Mouse (Mus musculus) heart, embryonic 16.5 days (tissue): ENCODE data around the gene Rnf181. TPM values are rescaled to one million over a fixed set of nuclear protein-coding genes. Genes with fewer than 3 reads are reported as not detected.
A peak's percentile ranks its signal among the peaks of the same experiment; 100 is the strongest.

Experiments
- ATAC-seq: fragments of 200-750 bp; cut with Nextera tagmentation; replicated peaks from 2 replicates; pipeline ENCODE4 v1.8.0; 2017; ENCODE audit warnings: moderate number of reproducible peaks; ENCODE audit not compliant: insufficient read depth, low FRiP score; ENCODE audit errors: extremely low read depth
- H3K27ac ChIP-seq: fragments of 300-500 bp; sonication (generic); 2 replicates; pipeline ENCODE4 v1.5.1; 2014; ENCODE audit warnings: mild to moderate bottlenecking, low read length, control low read depth, moderate library complexity
- H3K27me3 ChIP-seq: fragments of 300-500 bp; sonication (generic); 2 replicates; pipeline ENCODE4 v1.6.1; 2014; ENCODE audit warnings: low read length, mixed read lengths; ENCODE audit not compliant: control insufficient read depth, insufficient read depth
- H3K36me3 ChIP-seq: fragments of 300-500 bp; sonication (generic); 2 replicates; pipeline ENCODE4 v1.6.1; 2014; ENCODE audit not compliant: control insufficient read depth, insufficient read depth
- H3K4me1 ChIP-seq: fragments of 300-500 bp; sonication (generic); 2 replicates; pipeline ENCODE4 v1.6.1; 2014; ENCODE audit warnings: low read length, mixed read lengths; ENCODE audit not compliant: control insufficient read depth, insufficient read depth
- H3K4me2 ChIP-seq: fragments of 300-500 bp; sonication (generic); 2 replicates; pipeline ENCODE4 v1.6.1; 2014; ENCODE audit warnings: low read depth, mild to moderate bottlenecking, control low read depth, low read length
- H3K4me3 ChIP-seq: fragments of 300-500 bp; sonication (generic); 2 replicates; pipeline ENCODE4 v1.5.1; 2014; ENCODE audit warnings: mild to moderate bottlenecking, control low read depth, low read length
- H3K9ac ChIP-seq: fragments of 300-500 bp; sonication (generic); 2 replicates; pipeline ENCODE4 v1.6.1; 2014; ENCODE audit warnings: low read length, control low read depth
- H3K9me3 ChIP-seq: fragments of 300-500 bp; sonication (generic); replicated peaks from 2 replicates; pipeline ENCODE4 v1.6.1; 2016; ENCODE audit warnings: low read length; ENCODE audit not compliant: control insufficient read depth
- WGBS: fragments of 180-500 bp; shearing (Covaris S2); extraction: QIAGEN DNeasy Blood & Tissue Kit; methylation state at CpG from one replicate; pipeline ENCODE4 v1.1.7; 2014; 5-methylcytosine and 5-hydroxymethylcytosine counted together
- polyA plus RNA-seq: library from polyadenylated mRNA; unstranded; fragments of >200 nt; fragmentation: Nextera tagmentation; extraction: Ambion mirVana; gene quantifications from 2 replicates; pipeline ENCODE4 v1.2.1, GENCODE M21; 2015

Gene Rnf181
- polyA plus RNA-seq, 1 experiment from 2014 or later: 93.6 TPM

DNA sequence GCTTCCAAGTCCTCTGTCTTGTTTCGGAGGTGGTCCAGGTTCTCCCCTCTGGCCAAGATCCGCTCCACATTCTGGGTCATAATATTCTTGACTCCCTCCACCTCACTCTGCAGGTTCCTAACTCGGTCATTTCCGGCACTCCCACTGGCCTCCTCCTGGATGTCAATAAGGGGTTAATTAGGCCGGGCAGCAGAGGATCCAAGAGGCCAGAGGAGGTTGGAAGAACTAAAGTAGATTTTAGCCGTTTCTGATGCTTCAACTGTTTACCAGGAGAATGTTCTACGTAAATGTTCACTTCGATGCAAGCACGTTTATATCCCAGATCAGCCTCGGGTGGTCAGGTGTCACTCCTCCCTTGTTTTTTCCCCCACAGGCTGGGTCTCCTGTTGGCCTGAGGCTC, 21.5 kb upstream of the Rnf181 start:
- 69% methylated on average over 10 of the region's 10 CpGs for WGBS
- Histone ChIP-seq H3K27me3 (no peaks in the 10 kb centered on the region), H3K4me1 (peaks cover 20% of the 10 kb centered on the region), H3K36me3 (peaks cover 21% of the 10 kb centered on the region), H3K27ac (no peak overlapping the region), H3K9ac (no peak overlapping the region), H3K9me3 (no peaks in the 10 kb centered on the region), H3K4me2 (no peak overlapping the region; the same call in 1 of the 2 replicates), H3K4me3 (no peak overlapping the region)
- ATAC-seq: no peak

DNA sequence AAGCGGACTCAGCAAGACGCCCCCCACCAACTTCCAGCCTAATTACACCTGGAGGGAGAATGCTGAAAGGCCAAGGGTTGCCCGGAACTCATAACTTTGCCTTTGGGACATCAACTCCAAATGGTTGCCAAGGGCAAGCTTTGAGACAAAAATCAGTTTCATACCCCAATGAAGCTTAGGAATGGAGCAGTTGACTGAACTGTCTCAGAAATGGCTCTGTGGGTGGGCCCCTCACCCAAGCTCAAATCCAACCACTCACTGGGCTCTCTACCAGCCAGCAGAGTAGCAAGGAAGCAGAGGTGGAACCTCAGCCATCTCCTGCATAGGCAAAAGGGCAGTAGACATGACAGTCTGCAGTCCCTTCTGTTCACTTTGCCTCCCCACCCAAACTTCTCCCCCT, 21.1 kb upstream of the Rnf181 start:
- Histone ChIP-seq H3K9ac (no peak overlapping the region), H3K27ac (no peak overlapping the region), H3K9me3 (no peaks in the 10 kb centered on the region), H3K4me3 (no peak overlapping the region), H3K4me1 (peaks cover 20% of the 10 kb centered on the region), H3K4me2 (no peak overlapping the region), H3K36me3 (peaks cover 21% of the 10 kb centered on the region), H3K27me3 (no peaks in the 10 kb centered on the region)
- no peak for ATAC-seq
- 92% methylated on average over 3 of the region's 3 CpGs for WGBS

DNA sequence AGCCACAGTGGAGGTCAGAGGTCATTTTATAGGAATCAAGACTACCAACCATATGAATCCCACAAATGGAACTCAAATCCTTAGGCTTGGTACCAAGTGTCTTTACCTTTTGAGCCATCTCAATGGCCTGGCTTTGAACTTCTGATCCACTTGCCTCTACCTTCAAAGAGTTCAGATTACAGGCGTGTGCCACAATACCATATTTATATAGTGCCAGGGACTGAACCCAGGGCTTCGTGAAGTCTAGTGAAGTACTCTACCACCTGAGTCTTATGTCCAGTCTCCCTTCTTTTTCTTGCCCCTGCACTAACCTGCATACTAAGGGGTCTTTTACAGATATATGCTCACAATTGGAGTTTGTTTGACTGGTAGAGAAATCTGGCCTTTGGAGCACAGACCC, 19.8 kb upstream of the Rnf181 start:
- no peak overlapping the region for H3K9ac ChIP-seq
- peaks cover 20% of the 10 kb centered on the region for H3K4me1 ChIP-seq
- no peak overlapping the region for H3K27ac ChIP-seq
- no peak for ATAC-seq
- peaks cover 21% of the 10 kb centered on the region for H3K36me3 ChIP-seq
- H3K4me3 ChIP-seq: no peak overlapping the region
- no peak overlapping the region for H3K4me2 ChIP-seq
- 95% methylated on average over 2 of the region's 2 CpGs for WGBS
- H3K9me3 ChIP-seq: no peaks in the 10 kb centered on the region
- H3K27me3 ChIP-seq: no peaks in the 10 kb centered on the region

DNA sequence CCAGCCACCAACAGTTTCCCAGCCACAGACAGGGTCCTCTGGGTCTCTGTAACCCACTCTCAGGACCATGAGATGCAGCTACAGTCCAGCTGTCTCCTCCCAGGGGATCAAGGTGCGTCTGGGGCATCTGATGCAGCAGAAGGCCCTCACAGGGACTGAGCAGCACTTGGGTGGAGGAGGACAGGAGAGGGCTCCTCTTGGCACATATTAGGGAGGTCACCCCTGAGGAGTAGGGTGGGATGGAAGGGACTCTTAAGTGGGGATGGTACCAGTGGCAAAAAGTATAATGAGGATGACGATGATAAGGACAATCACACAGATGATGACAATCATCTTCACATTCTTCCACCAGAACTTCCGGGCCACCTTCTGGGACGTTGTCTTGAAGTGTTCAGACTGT, 18.5 kb upstream of the Rnf181 start:
- Histone ChIP-seq H3K36me3 (peaks cover 21% of the 10 kb centered on the region), H3K4me1 (peaks cover 13% of the 10 kb centered on the region), H3K9me3 (no peaks in the 10 kb centered on the region), H3K9ac (no peak overlapping the region), H3K27ac (no peak overlapping the region), H3K4me3 (no peak overlapping the region), H3K4me2 (no peak overlapping the region), H3K27me3 (no peaks in the 10 kb centered on the region)
- ATAC-seq: no peak
- 55% methylated on average over 4 of the region's 4 CpGs for WGBS

DNA sequence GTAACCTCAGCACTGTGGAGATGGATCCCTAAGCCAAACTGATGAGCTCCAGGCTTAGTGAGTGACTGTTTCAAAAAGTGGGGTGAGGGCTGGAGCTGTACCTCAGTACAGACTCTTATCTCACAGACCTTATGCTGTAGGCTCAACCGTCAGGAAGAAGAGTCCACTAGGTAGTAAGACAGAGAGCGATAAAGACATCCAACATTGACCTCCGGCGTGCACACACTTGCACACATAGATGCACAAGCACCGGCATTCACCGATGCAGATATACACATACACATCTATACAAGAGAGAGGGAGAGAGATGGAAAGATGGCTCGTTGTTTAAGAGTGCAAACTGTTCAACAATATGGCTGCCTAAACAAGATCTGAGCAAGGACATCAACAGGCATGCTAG, 17.2 kb upstream of the Rnf181 start:
- no peak for ATAC-seq

DNA sequence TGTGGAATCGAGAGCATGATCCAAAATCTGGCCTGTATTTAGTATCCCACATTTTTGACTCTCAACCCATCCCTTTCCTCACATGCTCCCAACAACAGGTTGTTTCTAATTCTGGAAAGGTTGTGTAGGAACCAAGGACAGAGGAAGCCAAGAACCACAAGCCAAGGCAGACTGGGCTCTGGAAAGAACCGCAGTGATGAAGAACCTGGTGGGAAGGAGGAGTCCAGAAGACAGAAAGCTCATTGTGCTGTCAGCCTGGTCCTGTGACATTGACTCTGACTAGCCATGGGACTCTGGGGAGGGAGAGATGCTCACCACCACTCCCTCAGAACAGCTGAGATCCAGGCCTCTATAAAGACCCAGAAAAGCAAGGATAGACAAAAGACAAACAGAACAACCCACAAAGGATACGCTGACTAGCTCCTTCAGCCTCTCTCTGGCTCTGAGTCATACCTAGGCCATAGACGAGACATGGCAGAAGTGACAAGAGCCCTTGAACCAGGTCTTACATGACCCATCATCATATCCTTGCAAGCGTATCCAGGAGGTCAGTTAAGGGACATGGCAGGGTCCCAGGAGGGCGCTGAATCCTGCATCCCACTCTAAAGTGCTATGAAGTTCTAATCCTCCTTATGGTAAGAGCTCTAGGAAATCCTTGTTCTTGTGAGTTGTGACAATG, 16.5 kb upstream of the Rnf181 start:
- Histone ChIP-seq H3K4me2 (no peak overlapping the region), H3K9ac (no peak overlapping the region), H3K27ac (no peak overlapping the region), H3K9me3 (no peaks in the 10 kb centered on the region), H3K36me3 (peaks cover 21% of the 10 kb centered on the region), H3K4me1 (peaks cover 5% of the 10 kb centered on the region; the same call in 1 of the 2 replicates), H3K4me3 (no peak overlapping the region), H3K27me3 (no peaks in the 10 kb centered on the region)
- 82% methylated on average over 6 of the region's 6 CpGs for WGBS
- no peak for ATAC-seq

More for the DNA sequence above, 17.2 kb upstream of the Rnf181 start:
- H3K4me2 ChIP-seq: no peak overlapping the region
- peaks cover 11% of the 10 kb centered on the region for H3K4me1 ChIP-seq
- no peak overlapping the region for H3K4me3 ChIP-seq
- 89% methylated on average over 7 of the region's 7 CpGs for WGBS
- peaks cover 21% of the 10 kb centered on the region for H3K36me3 ChIP-seq
- no peaks in the 10 kb centered on the region for H3K27me3 ChIP-seq
- no peaks in the 10 kb centered on the region for H3K9me3 ChIP-seq
- H3K27ac ChIP-seq: no peak overlapping the region
- H3K9ac ChIP-seq: no peak overlapping the region

DNA sequence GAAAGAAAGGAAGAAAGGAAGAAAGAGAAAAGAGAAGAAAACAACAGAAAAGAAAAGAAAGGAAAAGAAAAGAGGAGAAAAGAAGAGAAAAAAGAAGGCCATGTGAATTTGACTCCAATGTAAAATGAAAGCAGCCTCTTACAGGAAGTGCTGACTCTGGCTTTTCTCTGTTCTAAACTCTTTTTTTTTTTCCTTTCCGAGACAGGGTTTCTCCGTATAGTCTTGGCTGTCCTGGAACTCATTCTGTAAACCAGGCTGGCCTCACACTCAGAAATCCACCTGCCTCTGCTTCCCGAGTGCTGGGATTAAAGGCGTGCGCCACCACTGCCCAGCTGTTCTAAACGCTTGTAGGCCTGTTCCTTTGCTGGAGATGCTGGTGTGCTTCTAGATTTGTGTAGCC, 15.7 kb upstream of the Rnf181 start:
- no peak for ATAC-seq
- Histone ChIP-seq H3K4me2 (no peak overlapping the region), H3K9me3 (no peaks in the 10 kb centered on the region), H3K27me3 (no peaks in the 10 kb centered on the region), H3K27ac (no peak overlapping the region), H3K9ac (no peak overlapping the region), H3K4me3 (no peak overlapping the region), H3K36me3 (peaks cover 20% of the 10 kb centered on the region), H3K4me1 (0 out of 2 replicates have a peak, but pooled peaks cover 3% of the 10 kb centered on the region)
- 75% methylated on average over 6 of the region's 6 CpGs for WGBS

DNA sequence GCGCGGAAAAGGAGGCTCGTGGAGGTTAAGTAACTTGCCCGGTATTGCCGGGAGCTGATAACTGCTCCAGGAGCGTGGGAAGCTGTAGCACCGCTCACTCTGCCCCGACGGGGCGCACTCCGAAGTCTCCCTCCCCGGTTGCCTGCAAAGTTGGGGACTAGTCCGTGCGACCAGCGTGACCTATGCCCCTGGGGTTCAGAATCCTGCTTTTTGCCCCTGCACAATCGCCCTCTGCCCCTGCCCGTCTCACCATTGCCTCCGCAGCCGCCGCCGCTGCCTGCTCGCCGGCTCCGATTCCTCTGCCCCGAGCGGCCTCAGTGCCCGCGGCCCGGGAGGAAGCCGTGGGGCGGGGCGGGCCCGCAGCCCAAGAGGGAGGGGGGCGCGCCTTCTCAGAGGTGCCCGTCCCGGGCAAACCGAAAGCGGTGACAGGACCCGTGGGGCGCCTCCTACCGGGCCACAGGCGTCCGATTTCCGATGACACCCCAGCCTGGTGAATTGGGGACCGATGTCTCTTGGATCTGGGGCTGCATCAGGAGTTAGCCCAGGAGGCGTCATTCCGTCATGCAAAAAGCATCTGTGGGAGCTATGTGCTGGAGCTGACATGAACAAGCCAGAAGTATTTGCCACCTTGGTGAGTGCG, 13.5 kb upstream of the Rnf181 start, which contains the start of gene Vamp5:
Vamp5 (minus strand) TSS at position 338 of the 640 bp plus-strand sequence.
- no peaks in the 10 kb centered on the region for H3K9me3 ChIP-seq
- peak within 1 kb of the TSS; percentile 68 for H3K27ac ChIP-seq
- H3K4me2 ChIP-seq: peak within 1 kb of the TSS; percentile 57
- peak within 1 kb of the TSS; percentile 76 for H3K9ac ChIP-seq
- ATAC-seq: peak; percentile 89
- 0 out of 2 replicates have a peak, but pooled peaks cover 3% of the 10 kb centered on the region for H3K4me1 ChIP-seq
- peak within 1 kb of the TSS; percentile 60 for H3K4me3 ChIP-seq
- no peaks in the 10 kb centered on the region for H3K27me3 ChIP-seq
- H3K36me3 ChIP-seq: peaks cover 8% of the 10 kb centered on the region
- under 1% methylated on average over 49 of the region's 49 CpGs for WGBS
